Mouse (Mus musculus) limb, embryonic 11.5 days (tissue): Measurements from ENCODE around the gene Klf7. TPM values are rescaled to one million over a fixed set of nuclear protein-coding genes. Genes with fewer than 3 reads are reported as not detected.

Experiments used
- ATAC-seq: fragments of 200-750 bp; cut with Nextera tagmentation; 2 replicates; pipeline ENCODE4 v1.8.0; 2017; ENCODE audit warnings: low read depth; ENCODE audit not compliant: insufficient number of reproducible peaks, low FRiP score, low TSS enrichment
- DNase-seq: peaks from one replicate; pipeline ENCODE4 v3.0.0-alpha.2; 2015; ENCODE audit warnings: low spot score
- H3K27ac ChIP-seq: fragments of 300-500 bp; sonication (generic); replicated peaks from 2 replicates; pipeline ENCODE4 v1.5.1; 2014; ENCODE audit warnings: low read depth, mild to moderate bottlenecking, low read length
- H3K27me3 ChIP-seq: fragments of 300-500 bp; sonication (generic); 2 replicates; pipeline ENCODE4 v1.6.1; 2014; ENCODE audit warnings: mild to moderate bottlenecking, low read length, mixed read lengths; ENCODE audit not compliant: control insufficient read depth, insufficient read depth
- H3K36me3 ChIP-seq: fragments of 300-500 bp; sonication (generic); 2 replicates; pipeline ENCODE4 v1.6.1; 2014; ENCODE audit warnings: mild to moderate bottlenecking, low read length, moderate library complexity, mixed read lengths; ENCODE audit not compliant: control insufficient read depth, insufficient read depth
- H3K4me1 ChIP-seq: fragments of 300-500 bp; sonication (generic); 2 replicates; pipeline ENCODE4 v1.6.1; 2014; ENCODE audit warnings: low read length, mixed read lengths; ENCODE audit not compliant: control insufficient read depth, insufficient read depth
- H3K4me2 ChIP-seq: fragments of 300-500 bp; sonication (generic); 2 replicates; pipeline ENCODE4 v1.6.1; 2014; ENCODE audit warnings: low read depth, mild to moderate bottlenecking, moderate library complexity; ENCODE audit not compliant: severe bottlenecking
- H3K4me3 ChIP-seq: fragments of 300-500 bp; sonication (generic); 2 replicates; pipeline ENCODE4 v1.5.1; 2014; ENCODE audit warnings: low read depth, low read length
- H3K9ac ChIP-seq: fragments of 300-500 bp; sonication (generic); 2 replicates; pipeline ENCODE4 v1.6.1; 2014; ENCODE audit warnings: mild to moderate bottlenecking, low read length
- H3K9me3 ChIP-seq: fragments of 300-500 bp; sonication (generic); 2 replicates; pipeline ENCODE4 v1.6.1; 2016; ENCODE audit warnings: low read length; ENCODE audit not compliant: control insufficient read depth
- WGBS: fragments of 180-500 bp; shearing (Covaris S2); extraction: QIAGEN DNeasy Blood & Tissue Kit; methylation state at CpG from one replicate; pipeline ENCODE4 v1.1.7; 2014; 5-methylcytosine and 5-hydroxymethylcytosine counted together
- polyA plus RNA-seq: library from polyadenylated mRNA; unstranded; fragments of >200 nt; fragmentation: Nextera tagmentation; extraction: Ambion mirVana; gene quantifications from 2 replicates; pipeline ENCODE4 v1.2.1, GENCODE M21; 2014

Klf7 gene
- polyA plus RNA-seq, 1 experiment from 2014 or later: 13.1 TPM

DNA sequence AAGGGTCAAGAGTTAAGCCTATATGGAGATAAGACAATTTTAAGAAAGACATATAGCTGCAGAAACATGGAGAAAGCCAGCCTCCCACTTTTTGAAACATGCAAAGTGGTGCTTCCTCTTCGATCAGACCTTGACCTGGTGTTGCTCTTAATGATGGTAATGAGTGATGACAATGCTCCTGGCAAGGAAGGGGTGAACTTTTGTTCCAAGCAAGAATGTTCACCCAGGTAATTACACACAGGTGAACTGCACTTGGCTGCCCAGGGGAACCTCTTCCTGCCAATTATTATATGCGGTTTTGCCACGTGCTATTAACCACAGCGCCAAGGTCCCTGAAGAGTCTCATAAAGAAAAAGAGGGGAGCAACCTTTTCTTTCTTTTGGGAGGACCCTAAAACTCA, 36.7 kb downstream of the Klf7 start:
- no peak overlapping the region for H3K27ac ChIP-seq
- 62% methylated on average over 4 of the region's 4 CpGs for WGBS
- H3K4me3 ChIP-seq: no peak overlapping the region
- H3K9ac ChIP-seq: no peak overlapping the region
- no peaks in the 10 kb centered on the region for H3K27me3 ChIP-seq
- H3K36me3 ChIP-seq: no peaks in the 10 kb centered on the region
- H3K4me2 ChIP-seq: no peak overlapping the region
- no peaks in the 10 kb centered on the region for H3K9me3 ChIP-seq
- DNase-seq (no peak), ATAC-seq (no peak)
- H3K4me1 ChIP-seq: peaks cover 13% of the 10 kb centered on the region

DNA sequence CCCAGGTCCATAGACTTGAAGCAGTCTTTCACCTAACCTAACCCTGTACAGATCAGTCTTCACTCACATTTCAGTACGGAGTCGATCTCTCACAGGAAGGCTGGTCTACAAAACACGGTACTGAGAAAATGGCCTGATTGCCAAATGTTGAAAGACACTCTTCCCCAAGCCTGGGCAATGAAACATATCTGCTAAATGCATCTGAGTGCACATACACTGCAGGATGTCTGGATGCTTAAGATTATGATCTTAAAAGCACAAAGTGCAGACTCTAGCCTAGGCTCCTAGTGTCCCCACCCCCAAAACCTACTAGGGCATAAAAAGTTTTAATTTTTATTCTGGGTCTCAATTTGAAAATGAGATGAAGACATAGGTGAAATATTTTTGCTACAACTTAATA, 37.4 kb downstream of the Klf7 start:
- Histone ChIP-seq H3K9me3 (no peaks in the 10 kb centered on the region), H3K4me3 (no peak overlapping the region), H3K4me2 (no peak overlapping the region), H3K9ac (no peak overlapping the region), H3K27me3 (no peaks in the 10 kb centered on the region), H3K36me3 (no peaks in the 10 kb centered on the region), H3K4me1 (peaks cover 13% of the 10 kb centered on the region), H3K27ac (no peak overlapping the region)
- ATAC-seq (no peak), DNase-seq (no peak)
- WGBS: 86% methylated on average over 3 of the region's 3 CpGs

DNA sequence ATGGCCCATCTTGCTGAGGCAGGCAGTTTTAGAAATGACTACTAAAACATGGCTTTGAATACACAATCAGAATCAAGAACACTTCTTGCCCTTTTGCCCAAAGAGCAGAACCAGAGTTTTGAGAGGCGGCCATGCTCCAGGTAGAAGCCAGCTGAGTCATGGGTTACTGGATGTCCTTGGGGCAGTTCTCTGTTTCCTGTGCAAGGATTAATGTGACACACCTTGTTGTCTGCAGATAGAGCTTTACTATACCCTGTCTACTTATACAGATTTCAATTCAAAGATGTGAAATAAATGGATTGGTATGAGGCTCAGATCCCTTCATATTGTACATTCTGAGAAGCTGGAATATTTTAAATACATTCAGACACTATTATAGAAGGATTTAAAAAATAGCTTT, 40.3 kb downstream of the Klf7 start:
- Histone ChIP-seq H3K27ac (no peak overlapping the region), H3K4me2 (no peak overlapping the region), H3K36me3 (peaks cover 3% of the 10 kb centered on the region; the same call in 1 of the 2 replicates), H3K4me3 (no peak overlapping the region), H3K4me1 (no peaks in the 10 kb centered on the region), H3K9me3 (no peaks in the 10 kb centered on the region), H3K27me3 (no peaks in the 10 kb centered on the region), H3K9ac (no peak overlapping the region)
- ATAC-seq (no peak), DNase-seq (no peak)
- WGBS: 86% methylated on average over 1 of the region's 1 CpGs

DNA sequence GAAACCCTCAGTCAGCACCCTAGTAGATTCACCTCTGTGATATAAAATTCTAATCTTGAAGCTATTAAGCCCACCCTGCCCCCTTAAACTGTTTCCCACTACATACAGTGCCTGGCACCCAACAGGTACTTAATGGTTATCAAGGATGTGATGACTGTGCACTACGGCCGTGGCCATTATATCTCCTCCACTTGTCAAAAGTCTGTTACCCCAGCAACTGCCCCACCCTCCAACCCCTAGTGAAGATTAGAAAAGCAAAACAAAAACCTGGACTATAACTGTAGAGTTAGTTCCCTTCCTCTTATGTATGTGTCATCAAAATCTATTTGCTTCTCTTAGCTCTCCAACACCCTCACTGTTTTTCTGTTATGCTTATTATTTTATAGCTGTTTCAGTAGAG, 40.9 kb downstream of the Klf7 start:
- Histone ChIP-seq H3K9ac (no peak overlapping the region), H3K9me3 (no peaks in the 10 kb centered on the region), H3K27ac (no peak overlapping the region), H3K4me1 (no peaks in the 10 kb centered on the region), H3K4me2 (no peak overlapping the region), H3K27me3 (no peaks in the 10 kb centered on the region), H3K36me3 (peaks cover 3% of the 10 kb centered on the region; the same call in 1 of the 2 replicates), H3K4me3 (no peak overlapping the region)
- DNase-seq (no peak), ATAC-seq (no peak)
- WGBS: 74% methylated on average over 2 of the region's 2 CpGs

DNA sequence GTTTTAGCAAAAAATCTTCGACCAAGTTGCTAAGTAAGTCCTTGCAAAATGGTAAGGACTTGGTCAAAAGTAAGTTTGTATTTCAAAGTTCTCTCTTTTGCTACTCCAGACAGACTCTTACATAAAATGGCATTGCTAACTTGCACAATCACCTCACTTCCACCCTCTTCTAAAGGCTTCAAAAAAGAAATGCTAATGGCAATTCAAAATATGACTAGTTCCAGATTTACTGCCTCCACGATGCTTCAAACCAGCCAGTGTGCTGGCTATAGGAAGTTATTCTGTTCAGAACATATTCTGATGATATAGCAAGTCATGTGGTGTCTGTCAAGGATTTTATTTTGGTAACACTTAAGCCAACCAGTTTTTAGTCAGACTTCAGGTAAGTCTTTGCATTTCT, 41.8 kb downstream of the Klf7 start:
- ATAC-seq (no peak), DNase-seq (no peak)

DNA sequence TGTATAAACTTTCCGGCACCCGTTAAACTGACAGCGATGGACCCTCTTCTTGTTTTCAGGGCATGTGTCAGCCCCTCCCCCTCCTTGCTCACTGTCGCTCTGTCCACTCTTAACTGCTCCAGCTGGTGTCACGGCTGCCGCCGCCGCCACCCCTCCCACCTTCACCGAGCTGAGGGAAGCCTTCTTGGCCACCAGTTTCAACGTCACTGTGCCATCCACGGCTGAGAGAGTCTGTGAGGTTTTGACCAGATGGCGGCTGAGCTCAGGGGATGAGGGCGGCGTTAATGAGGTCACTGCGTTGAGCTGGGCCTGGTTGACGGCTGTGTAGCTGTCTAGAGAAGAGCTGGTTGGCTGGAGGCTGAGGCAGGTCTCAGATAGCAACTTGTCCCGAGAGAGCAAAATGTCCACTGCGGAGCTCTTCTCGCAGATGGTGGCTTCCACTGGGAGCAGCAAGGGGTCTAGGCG, 43.3 kb downstream of the Klf7 start:
- ATAC-seq (no peak), DNase-seq (no peak)
- Histone ChIP-seq H3K27me3 (no peaks in the 10 kb centered on the region), H3K36me3 (peaks cover 3% of the 10 kb centered on the region; the same call in 1 of the 2 replicates), H3K4me2 (no peak overlapping the region), H3K27ac (no peak overlapping the region), H3K4me3 (no peak overlapping the region), H3K9ac (no peak overlapping the region), H3K4me1 (no peaks in the 10 kb centered on the region), H3K9me3 (no peaks in the 10 kb centered on the region)
- WGBS: 78% methylated on average over 20 of the region's 20 CpGs

More for the DNA sequence above, 41.8 kb downstream of the Klf7 start:
- no peaks in the 10 kb centered on the region for H3K4me1 ChIP-seq
- H3K4me3 ChIP-seq: no peak overlapping the region
- no peaks in the 10 kb centered on the region for H3K27me3 ChIP-seq
- H3K27ac ChIP-seq: no peak overlapping the region
- no peaks in the 10 kb centered on the region for H3K9me3 ChIP-seq
- H3K9ac ChIP-seq: no peak overlapping the region
- WGBS: 82% methylated on average over 2 of the region's 2 CpGs
- peaks cover 3% of the 10 kb centered on the region; the same call in 1 of the 2 replicates for H3K36me3 ChIP-seq
- no peak overlapping the region for H3K4me2 ChIP-seq

DNA sequence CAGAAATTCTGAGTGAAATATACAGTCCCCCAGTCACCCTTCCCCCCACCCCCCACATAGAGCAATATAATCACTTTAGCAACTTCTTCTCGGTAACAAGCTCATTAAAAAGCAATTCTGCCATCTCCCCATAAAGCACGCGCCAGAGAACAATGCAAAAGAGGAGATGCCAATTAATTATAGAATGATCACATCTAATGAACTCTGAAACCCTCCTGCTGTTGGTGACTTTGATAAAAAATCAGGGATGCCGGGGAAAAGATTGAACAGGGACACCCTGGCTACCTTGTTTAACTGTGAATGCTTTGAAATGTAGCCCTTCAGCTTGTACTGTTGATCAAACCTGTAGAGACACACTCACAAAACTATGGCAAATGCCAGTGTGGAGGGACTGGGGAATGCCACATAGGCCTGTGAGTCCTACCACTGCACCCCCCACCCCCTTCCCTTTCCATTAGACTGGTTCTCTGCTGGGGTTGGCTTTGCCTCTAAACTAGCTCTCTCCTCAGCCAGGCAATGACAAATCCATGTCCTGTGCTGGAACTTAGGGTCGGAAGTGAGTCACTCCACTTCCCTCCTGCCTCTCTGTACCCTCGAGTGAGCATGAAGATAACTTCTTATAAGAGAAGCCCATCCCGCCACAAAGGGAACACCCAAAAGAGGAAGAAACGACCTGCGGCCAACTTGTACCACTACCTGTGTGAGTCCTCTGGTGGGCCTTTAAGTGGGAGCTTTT, 43.9 kb downstream of the Klf7 start:
- DNase-seq (no peak), ATAC-seq (no peak)
- Histone ChIP-seq H3K27me3 (no peaks in the 10 kb centered on the region), H3K27ac (no peak overlapping the region), H3K36me3 (peaks cover 3% of the 10 kb centered on the region; the same call in 1 of the 2 replicates), H3K4me3 (no peak overlapping the region), H3K4me1 (no peaks in the 10 kb centered on the region), H3K4me2 (no peak overlapping the region), H3K9ac (no peak overlapping the region), H3K9me3 (no peaks in the 10 kb centered on the region)
- WGBS: 70% methylated on average over 9 of the region's 9 CpGs

DNA sequence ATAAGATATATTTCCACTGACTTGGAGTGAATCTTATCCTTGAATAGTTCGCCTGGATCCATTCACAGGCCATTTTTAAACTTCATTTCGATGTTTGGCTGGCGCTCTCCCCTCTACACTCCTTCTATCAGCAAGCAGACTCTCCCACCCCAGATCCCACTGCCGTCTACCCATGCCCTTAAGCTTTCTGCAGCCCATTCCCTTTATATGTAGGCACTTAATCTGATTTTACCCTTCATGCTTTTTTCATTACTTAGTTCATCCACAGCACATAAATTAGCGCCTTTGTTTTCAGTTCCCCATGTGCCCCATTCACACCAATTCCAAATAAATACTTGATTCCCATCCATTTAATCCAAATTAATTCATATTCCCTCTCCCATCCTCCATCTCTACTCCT, 48.0 kb downstream of the Klf7 start:
- no peaks in the 10 kb centered on the region for H3K4me1 ChIP-seq
- peaks cover under 1% of the 10 kb centered on the region; the same call in 1 of the 2 replicates for H3K36me3 ChIP-seq
- 88% methylated on average over 5 of the region's 5 CpGs for WGBS
- no peak overlapping the region for H3K9ac ChIP-seq
- H3K27me3 ChIP-seq: no peaks in the 10 kb centered on the region
- H3K4me3 ChIP-seq: no peak overlapping the region
- H3K27ac ChIP-seq: no peak overlapping the region
- DNase-seq: no peak
- ATAC-seq: no peak
- no peak overlapping the region for H3K4me2 ChIP-seq
- no peaks in the 10 kb centered on the region for H3K9me3 ChIP-seq

DNA sequence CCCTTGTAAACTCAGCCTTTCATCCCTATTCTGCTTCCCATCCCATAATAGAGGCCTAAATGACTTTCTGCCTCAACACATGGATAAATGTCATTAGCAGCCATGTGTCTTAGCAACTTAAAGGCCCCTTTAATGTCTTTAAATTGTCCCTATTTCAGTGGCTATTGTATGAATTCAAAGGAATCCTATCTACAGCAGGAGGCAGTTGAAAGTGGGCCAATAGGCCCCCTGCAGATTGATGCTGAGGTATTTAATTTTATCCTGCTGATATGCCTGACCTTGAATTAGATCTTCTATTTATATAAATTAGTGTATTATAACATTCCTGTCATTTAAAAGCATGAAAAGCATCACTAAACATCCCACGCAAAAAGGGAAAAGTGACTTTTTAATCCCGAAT, 51.1 kb downstream of the Klf7 start:
- H3K36me3 ChIP-seq: no peaks in the 10 kb centered on the region
- ATAC-seq: no peak

More for the DNA sequence above, 51.1 kb downstream of the Klf7 start:
- Histone ChIP-seq H3K4me1 (no peaks in the 10 kb centered on the region), H3K27ac (no peak overlapping the region), H3K9me3 (no peaks in the 10 kb centered on the region), H3K27me3 (no peaks in the 10 kb centered on the region), H3K4me2 (no peak overlapping the region), H3K9ac (no peak overlapping the region), H3K4me3 (no peak overlapping the region)
- DNase-seq: no peak
- WGBS: 92% methylated on average over 2 of the region's 2 CpGs
